Mouse (Mus musculus) brown adipose tissue, adult 24 weeks (tissue): Measurements from ENCODE around the gene Slc6a12. TPM values are rescaled to one million over a fixed set of nuclear protein-coding genes. Genes with fewer than 3 reads are reported as not detected.

Experiments
- H3K27ac ChIP-seq: fragments of 200-500 bp; replicated peaks from 2 replicates; pipeline ENCODE4 v1.5.1; 2012; ENCODE audit warnings: low read depth, mild to moderate bottlenecking, low read length
- H3K4me1 ChIP-seq: fragments of 200-500 bp; 2 replicates; pipeline ENCODE4 v1.6.1; 2012; ENCODE audit warnings: low read length, mixed read lengths; ENCODE audit not compliant: control insufficient read depth, insufficient read depth, insufficient read length
- H3K4me3 ChIP-seq: fragments of 200-500 bp; 2 replicates; pipeline ENCODE4 v1.5.1; 2012; ENCODE audit warnings: low read depth, mild to moderate bottlenecking, low read length, moderate library complexity; ENCODE audit not compliant: insufficient read depth
- polyA plus RNA-seq: library from polyadenylated mRNA; stranded (reverse); fragments of >200 nt; gene quantifications from 2 replicates; pipeline ENCODE4 v1.2.4, GENCODE M21; 2012; ENCODE audit not compliant: missing spikeins, insufficient read depth, insufficient read length

Gene Slc6a12
- polyA plus RNA-seq, 1 experiment = 1.6 TPM

DNA sequence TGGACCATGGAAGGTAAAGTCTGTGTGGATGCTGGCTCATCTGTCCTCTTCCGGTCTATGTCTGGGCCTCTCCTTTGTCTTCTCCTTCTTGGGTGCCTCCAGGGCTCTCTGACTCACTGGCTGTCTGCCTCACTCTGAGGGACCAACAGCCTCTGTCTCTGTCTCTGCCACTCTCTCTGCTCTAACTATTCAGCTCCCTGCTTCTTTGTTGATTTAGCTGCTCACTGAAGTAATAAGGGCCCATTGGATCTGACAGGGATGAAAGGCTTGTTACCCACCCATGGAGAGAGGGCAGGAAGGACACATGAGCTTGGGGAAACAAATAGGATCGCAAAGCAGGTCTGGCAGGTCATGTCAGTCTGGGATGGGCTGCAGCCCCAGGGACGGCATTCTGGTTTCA, 24.2 kb downstream of the Slc6a12 start:
- H3K4me1 ChIP-seq = no peaks in the 10 kb centered on the region
- H3K27ac ChIP-seq = no peak overlapping the region
- no peak overlapping the region for H3K4me3 ChIP-seq

DNA sequence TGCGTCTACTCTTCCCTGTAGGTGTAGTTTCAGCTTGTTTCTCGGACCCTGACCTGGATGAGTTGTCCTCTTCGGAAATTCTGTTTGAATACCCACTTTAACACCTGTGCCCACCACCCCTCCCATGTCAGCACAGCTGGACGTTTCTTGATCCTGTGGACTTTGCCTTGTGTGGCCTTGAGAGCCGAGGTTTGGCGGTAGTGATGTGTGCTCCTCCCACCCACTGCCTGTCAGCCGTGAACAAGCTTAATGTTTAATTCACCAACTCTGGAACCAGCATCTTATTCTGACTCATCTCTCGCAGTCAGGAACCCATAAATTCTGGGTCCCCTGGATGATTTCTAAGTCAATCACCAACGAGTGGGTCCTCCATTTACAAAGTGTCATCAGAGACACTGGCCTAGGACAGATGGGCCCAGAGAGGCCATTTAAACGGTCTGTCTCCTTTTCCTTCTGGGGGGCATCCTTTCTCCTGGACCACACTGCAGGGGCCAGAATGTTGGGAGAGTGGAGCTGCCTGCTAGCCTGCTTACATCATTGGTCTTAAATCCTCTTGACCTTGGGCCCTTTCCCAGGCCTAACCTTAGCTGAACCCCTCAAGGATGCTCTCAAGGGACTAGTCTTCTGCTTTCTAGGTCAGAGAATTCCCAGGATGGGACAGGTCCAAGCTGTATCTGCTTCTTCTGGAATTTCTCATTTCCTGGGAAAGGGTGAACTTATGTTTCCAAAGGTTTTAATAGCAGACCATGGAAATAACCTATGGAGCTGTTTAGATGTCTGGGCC, 28.5 kb downstream of the Slc6a12 start:
- H3K4me3 ChIP-seq = no peak overlapping the region
- H3K27ac ChIP-seq = peak overlapping the region; percentile 79
- no peaks in the 10 kb centered on the region; the same call in 1 of the 2 replicates for H3K4me1 ChIP-seq

DNA sequence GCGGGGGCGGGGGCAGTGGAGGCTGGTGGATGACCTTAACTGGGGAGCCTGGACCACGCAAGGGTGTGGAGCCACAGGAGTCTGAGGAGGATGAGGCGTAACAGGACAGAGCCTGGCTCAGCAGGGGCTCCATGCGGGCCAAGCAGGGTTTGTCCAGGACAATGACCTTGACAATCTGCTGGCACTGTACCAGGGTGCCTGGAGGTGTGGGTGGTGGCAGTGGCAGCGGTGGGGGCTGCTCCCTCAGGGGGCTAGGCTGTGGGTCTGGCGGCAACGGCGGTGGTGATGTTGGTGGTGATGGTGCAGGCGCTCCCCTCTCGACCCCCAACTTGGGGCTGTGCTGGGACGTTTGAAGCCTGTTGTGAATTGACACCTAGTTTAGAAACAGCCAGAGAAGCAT, 33.3 kb downstream of the Slc6a12 start:
- Histone ChIP-seq H3K4me1 (no peaks in the 10 kb centered on the region; the same call in 1 of the 2 replicates), H3K27ac (no peak overlapping the region), H3K4me3 (no peak overlapping the region)

DNA sequence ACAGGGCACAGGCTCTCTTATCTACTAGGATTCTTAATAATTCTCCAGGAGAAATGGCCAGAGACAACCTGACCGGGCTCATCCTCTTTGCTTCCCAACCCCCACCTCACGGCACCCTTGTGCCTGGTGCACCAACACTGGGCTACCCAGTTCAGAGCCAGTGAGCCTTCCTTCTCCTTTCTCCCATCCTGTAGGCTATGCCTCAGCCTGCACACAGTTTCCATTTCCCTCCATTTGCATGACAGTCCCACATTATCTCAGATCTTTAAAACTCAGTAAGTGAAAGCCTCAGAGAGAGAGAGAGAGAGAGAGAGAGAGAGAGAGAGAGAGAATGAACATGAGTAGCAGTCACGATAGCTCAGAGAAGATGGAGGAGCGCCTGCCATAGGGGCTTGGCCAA, 35.4 kb downstream of the Slc6a12 start:
- H3K4me3 ChIP-seq = no peak overlapping the region
- no peak overlapping the region for H3K27ac ChIP-seq
- no peaks in the 10 kb centered on the region; the same call in 1 of the 2 replicates for H3K4me1 ChIP-seq

DNA sequence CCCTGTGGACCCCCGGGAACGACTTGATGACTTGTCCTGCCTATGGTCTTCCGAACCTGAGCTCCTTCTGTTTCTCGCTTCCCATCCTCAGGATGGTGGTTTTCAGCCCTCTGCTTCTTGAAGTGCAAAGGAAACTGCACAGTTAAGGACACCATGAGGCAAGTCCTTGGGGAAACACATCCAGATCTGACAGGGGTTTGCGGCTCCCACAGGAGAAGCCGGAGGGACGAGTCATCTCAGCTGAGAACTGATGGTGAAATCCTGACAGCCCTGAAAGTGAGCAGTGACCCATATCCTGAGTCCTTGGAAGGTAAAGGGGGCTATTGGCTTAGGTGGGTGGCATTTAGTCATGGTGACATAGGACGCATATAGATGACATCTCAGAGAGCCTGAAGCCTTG, 37.7 kb downstream of the Slc6a12 start:
- Histone ChIP-seq H3K4me1 (no peaks in the 10 kb centered on the region), H3K27ac (peak overlapping the region; percentile 62), H3K4me3 (0 out of 2 replicates have a peak overlapping the region, but pooled peaks have one; percentile 13)

DNA sequence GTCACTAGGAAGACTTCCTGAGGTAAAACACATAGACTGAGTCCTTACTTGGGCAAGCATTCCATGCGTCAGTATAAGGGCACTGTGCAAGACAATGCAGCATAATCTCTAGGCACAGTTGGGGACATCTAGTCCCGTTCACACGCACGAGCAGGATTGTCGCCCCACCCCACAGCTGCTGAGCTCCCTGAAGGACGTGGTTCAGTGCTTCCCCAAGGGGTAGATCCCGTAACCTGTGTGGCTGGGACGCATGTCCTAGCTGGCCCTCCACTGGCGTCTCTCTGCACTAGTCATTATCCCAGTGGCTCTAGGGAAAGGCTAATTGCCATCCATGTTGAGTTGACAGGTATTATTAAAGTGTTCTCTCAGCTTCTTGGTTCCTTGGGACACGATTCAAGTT, 39.2 kb downstream of the Slc6a12 start:
- Histone ChIP-seq H3K4me3 (no peak overlapping the region), H3K4me1 (no peaks in the 10 kb centered on the region), H3K27ac (peak overlapping the region; percentile 78)

DNA sequence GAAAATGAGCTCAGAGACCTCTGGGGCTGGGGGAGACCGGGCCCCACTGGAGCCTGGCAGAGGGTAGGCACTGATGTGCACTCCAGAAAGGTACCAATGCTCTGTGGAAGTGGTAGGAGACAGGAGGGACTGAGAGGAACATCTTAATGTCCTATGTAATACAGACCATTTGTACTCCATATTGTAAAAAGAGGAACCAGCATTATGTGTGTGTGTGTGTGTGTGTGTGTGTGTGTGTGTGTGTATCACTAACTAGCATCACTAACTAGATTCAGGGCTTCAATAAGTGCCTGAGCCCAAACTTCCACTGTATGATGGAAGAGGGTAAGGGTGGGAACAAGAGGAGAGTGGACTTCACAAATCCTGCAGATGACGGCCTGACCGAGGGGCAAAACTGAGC, 42.5 kb downstream of the Slc6a12 start:
- Histone ChIP-seq H3K4me3 (no peak overlapping the region), H3K4me1 (no peaks in the 10 kb centered on the region), H3K27ac (no peak overlapping the region)

DNA sequence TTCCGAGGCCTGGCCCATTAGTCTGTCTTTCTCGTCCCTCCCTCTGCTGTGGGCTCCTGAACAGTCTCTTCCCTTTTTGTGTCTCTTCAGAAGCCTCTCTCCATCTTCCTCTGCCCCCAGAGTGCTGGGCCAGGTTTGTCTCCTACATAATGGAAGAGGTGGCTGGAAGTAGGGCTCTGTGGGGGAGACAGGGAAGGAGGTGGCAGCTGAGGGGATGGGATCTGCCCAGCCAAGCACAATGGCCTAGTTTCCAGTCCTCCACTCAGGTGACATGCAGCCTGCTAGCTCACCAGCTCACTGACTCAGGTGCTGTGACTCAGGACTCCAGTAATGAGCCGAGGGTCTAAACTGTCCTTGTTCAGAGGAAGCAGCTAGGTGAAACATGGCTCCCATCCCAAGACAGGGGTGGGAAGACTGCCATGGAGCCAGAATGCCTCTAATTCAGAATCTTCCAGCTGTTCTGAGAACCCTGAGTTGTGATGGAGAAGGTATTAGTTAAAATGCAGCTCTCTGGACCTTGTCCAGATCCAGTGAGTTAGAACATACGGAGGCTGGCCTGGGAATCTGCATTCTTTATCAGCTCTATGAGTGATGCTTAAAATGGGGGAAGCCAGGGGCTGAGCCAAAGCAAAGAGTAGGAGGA, 49.9 kb downstream of the Slc6a12 start:
- no peak overlapping the region for H3K4me3 ChIP-seq
- no peak overlapping the region for H3K27ac ChIP-seq
- no peaks in the 10 kb centered on the region for H3K4me1 ChIP-seq

DNA sequence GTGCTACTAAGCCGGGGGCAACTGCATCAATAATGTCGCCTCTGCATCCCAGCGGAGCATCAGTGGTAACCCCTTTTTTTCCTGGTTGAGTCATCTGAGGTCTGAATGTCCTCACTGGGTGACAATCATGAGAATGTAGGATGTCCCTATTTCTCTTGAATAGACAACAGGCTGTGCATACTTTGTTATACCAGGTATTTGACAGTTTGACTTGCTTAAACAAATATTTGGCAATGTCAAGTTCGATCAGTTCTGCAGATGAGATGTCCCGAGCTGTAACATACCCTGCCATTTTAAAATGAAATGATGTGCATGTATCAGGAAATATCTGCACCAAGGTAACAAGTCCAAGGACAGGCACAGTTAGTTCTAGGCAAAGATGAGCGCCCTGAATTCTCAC, 58.3 kb downstream of the Slc6a12 start:
- no peak overlapping the region for H3K27ac ChIP-seq
- no peak overlapping the region for H3K4me3 ChIP-seq
- no peaks in the 10 kb centered on the region for H3K4me1 ChIP-seq

DNA sequence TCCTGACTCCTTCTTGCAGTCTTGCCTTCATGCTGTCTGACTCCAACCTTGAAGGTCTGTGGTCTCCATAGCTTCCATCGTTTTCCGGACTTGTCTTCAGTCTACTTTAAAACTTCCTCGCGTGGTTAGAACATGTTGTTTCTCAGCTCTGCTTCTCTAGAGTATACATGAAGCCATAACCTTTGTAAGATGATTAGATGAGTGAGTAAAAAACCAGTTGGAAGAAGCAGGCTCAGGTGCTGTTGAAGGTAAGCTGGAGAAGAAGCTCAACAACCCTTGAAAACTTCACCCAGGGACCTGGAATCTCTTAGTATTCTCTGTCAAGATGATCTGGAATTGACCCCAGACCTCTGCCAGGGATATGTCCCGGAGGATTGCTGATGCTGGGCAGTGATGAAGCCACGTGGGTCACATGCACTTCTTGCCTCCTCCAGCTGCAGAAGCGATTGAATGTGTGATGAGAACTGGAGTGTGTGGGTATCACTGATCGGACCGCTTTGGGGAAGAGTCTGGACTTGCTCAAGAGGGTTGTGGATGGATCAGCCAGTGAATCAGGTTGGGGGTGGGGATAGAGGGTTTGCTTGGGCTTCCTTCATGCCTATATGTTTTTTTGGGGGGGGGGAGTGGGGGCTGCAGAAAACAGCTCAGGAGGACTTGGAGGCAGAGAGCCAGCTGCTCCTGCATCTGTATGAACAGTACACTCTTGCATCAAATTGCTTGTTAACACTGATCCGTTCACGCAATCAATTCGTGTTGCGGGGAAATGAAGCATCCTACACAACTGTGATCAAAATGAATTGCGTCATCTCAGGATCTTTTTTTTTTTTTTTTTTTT, 59.2 kb downstream of the Slc6a12 start:
- Histone ChIP-seq H3K4me3 (no peak overlapping the region), H3K4me1 (no peaks in the 10 kb centered on the region), H3K27ac (no peak overlapping the region)

DNA sequence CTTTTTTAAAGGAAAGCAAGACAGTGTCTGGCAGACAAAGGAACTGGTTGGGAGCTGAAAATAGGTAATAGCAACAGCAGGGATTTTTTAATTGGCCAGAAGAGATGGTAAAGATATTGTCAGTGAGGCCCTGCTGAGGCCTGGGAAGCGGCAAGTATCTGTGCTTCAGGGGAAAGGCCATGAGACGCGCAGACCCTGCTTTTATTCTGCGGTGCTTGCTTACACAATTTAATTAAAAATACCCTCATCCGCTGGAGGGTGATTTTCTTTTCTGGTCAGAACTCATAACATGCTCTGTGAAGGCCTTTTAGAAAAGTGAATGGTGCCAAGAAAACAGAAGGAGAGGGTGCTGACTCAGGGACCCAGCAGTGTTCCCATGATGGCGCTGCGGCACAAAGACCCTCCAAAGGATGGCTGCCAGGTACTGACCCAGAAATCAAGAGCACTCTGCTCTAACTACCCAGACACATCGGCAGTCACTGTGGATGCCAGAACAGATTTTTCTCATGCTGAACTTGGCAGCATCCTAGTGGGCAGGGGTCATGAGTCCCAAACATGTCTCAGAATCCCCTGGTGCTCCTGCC, 59.9 kb downstream of the Slc6a12 start:
- no peaks in the 10 kb centered on the region for H3K4me1 ChIP-seq
- H3K27ac ChIP-seq = no peak overlapping the region
- no peak overlapping the region for H3K4me3 ChIP-seq

DNA sequence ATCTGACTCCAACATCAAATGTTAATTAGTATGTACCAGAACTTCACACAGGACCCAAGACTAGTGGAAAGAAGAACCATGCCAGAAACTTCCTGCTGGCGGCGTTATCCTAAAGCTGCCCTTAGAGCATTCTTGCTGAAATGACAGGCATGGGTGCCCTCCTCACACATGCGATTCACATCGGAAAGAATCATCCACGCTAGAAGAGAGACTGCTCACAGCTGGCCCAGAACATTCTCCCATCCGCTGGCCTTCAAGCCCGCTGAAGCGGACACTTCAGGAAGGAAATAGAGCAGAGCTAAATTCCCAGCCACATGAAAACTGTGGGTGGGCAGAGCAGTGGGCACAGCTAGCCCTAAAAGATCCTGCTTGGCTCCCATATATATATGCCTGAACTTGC, 62.4 kb downstream of the Slc6a12 start:
- Histone ChIP-seq H3K4me1 (no peaks in the 10 kb centered on the region), H3K4me3 (no peak overlapping the region), H3K27ac (no peak overlapping the region)

DNA sequence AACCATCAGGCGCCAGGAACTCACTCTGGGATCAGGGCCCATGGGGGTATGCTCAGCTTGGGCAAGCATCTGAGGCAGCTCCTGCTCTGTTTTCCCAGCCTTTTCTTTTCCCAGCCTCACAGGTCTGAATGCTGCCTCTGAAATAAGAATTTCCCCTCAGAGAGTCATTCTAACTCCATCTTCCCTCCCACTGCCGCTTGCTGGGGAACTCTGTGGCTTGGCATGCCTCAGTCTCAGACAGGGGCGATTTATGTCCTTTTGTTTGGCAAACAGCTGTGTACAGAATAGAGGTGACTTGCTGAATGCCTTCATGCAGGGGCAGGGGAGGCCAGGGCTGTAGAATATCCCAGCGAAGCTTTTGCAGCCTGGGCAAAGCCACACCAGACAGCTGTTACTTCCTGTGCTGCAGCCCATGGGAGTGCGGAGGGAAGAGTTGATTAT, 64.7 kb downstream of the Slc6a12 start:
- Histone ChIP-seq H3K4me3 (no peak overlapping the region), H3K27ac (no peak overlapping the region), H3K4me1 (no peaks in the 10 kb centered on the region)

DNA sequence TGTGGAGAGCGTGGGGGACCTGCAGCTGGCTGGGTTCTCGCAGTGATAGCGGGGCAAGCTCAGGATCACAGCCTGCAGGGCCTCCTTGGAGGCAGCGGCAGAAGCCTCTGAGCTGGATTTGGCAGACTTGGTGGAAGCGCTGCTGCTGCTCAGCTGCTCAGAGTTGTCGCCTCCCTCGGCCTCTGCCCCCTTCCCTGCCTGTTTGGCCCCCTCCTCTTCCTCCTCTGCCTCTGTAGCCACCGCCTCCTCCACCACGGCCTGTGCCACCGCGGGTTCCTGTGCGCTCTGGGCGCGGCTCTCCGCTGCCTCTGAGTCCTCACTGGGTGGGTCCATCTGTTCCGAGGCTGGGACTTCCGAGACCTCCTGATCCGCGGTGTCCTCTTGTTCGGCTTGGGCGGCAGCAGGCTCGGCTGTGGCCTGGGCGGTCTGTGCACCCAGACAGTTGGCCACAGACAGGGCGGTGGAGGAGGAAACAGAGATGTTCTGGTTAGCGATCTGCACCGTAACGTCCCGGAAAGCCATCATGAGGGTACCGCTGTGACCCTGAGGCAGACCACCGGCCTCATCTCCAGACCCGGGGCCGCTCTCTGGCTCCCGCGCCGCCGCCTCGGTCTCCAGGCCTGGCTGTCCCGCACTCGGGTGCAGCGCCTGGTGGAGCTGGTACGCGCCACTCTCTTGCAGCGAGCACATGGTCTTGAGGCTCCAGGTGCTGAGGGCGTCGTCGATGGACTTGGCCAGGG, 69.9 kb downstream of the Slc6a12 start:
- Histone ChIP-seq H3K4me1 (no peaks in the 10 kb centered on the region), H3K27ac (peak overlapping the region; percentile 46; the same call in 1 of the 2 replicates), H3K4me3 (peak overlapping the region; percentile 16)
